Mouse (Mus musculus) forebrain, embryonic 12.5 days (tissue): ENCODE data around the gene Crbn. TPM values are rescaled to one million over a fixed set of nuclear protein-coding genes. Genes with fewer than 3 reads are reported as not detected.
A peak's percentile ranks its signal among the peaks of the same experiment; 100 is the strongest.

Experiments used
- ATAC-seq: fragments of 200-750 bp; cut with Nextera tagmentation; 2 replicates; pipeline ENCODE4 v1.8.0; 2017; ENCODE audit warnings: moderate TSS enrichment; ENCODE audit not compliant: low FRiP score
- H3K27ac ChIP-seq: fragments of 300-500 bp; sonication (generic); 2 replicates; pipeline ENCODE4 v1.5.1; 2016; ENCODE audit warnings: mild to moderate bottlenecking
- H3K27me3 ChIP-seq: fragments of 300-500 bp; sonication (generic); 2 replicates; pipeline ENCODE4 v1.6.1; 2016; ENCODE audit warnings: mild to moderate bottlenecking
- H3K36me3 ChIP-seq: fragments of 300-500 bp; sonication (generic); replicated peaks from 2 replicates; pipeline ENCODE4 v1.6.1; 2016; ENCODE audit warnings: mild to moderate bottlenecking
- H3K4me1 ChIP-seq: fragments of 300-500 bp; sonication (generic); 2 replicates; pipeline ENCODE4 v1.6.1; 2016
- H3K4me2 ChIP-seq: fragments of 300-500 bp; sonication (generic); 2 replicates; pipeline ENCODE4 v1.6.1; 2016; ENCODE audit warnings: mild to moderate bottlenecking, moderate library complexity
- H3K4me3 ChIP-seq: fragments of 300-500 bp; sonication (generic); replicated peaks from 2 replicates; pipeline ENCODE4 v1.5.1; 2016; ENCODE audit warnings: mild to moderate bottlenecking
- H3K9ac ChIP-seq: fragments of 300-500 bp; sonication (generic); 2 replicates; pipeline ENCODE4 v1.6.1; 2016; ENCODE audit warnings: mild to moderate bottlenecking
- H3K9me3 ChIP-seq: fragments of 300-500 bp; sonication (generic); 2 replicates; pipeline ENCODE4 v1.6.1; 2016
- WGBS: fragments of 180-500 bp; shearing (Covaris S2); methylation state at CpG from one replicate; pipeline ENCODE4 v1.1.7; 2016; 5-methylcytosine and 5-hydroxymethylcytosine counted together
- polyA plus RNA-seq: library from polyadenylated mRNA; unstranded; fragments of >200 nt; fragmentation: Nextera tagmentation; extraction: Ambion mirVana; gene quantifications from 2 replicates; pipeline ENCODE4 v1.2.1, GENCODE M21; 2016

The Crbn gene
- polyA plus RNA-seq = 48.3 and 48.7 TPM in 2 replicates

DNA sequence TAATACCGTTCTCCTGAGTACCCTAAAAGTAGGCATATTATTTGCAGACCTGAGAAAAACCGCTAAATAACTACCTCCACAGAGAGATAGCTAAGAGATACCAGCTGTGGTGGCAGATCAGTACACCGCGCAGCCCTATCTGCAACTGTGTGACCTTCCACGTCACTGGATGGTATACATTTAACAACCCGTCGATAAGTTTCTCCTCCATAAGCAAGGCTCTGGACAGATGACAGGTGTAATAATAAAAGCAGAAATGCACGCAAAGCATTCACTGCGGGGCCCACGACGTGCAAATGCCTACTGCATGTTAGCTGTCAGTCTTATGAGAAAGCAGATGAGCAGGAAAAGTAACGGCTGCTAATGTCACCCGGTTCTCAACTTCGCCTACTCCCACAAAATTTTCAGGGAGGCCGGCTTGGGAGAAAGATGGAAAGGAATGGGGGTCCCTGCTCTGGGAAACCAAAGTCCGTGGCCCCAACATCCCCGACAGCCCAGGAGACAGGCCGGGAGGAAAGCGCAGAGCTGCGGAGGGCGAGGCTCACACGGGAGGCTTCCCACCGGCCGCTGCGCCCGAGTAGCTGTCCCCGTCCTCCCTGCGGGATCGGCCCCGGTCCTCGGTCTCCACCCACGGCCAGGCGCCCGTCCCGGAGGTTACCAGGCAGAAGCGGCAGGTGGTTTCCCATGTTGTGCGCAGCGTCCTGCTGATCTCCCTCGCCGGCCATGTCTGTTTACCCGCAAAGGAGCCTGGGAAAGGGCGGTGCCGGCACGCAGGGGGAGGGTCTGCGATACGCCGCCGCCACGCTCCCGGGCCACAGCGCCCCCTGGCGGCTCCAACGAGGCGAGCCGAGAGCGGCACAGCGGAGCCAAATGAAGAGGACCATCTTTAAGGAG, at the start of gene Crbn:
Gene Crbn, minus strand, starts transcription at position 745 of the 894 bp plus-strand sequence.
- Histone ChIP-seq H3K4me1 (peaks cover 12% of the 10 kb centered on the region), H3K4me3 (peak within 1 kb of the TSS; percentile 87), H3K36me3 (peaks cover 6% of the 10 kb centered on the region), H3K9me3 (no peaks in the 10 kb centered on the region), H3K9ac (peak within 1 kb of the TSS; percentile 78), H3K27ac (no peak within 1 kb of the TSS), H3K27me3 (no peaks in the 10 kb centered on the region), H3K4me2 (peak within 1 kb of the TSS; percentile 89)
- 3% methylated on average over 57 of the region's 57 CpGs for WGBS
- ATAC-seq = peak; percentile 96

DNA sequence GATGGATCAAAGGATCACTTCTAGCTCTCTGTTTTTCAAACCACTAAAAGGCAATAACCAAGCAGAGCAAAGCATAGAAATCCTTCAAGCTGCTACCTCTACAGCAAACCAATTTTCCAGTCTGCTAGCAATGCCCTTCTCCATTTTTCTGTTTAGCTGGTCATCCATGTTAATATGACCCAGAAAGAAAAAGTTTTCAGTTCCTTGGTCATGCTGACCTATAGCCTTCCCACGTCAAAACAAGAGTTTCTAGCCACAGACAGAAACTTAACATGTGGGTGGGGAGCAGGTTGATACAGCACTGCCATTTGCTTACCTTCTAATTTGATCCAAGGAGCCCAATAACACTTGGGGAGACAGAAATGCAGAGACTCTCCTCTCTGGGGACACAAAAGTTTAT, 40.3 kb upstream of the Crbn start:
- no peak overlapping the region for H3K4me2 ChIP-seq
- no peaks in the 10 kb centered on the region for H3K27me3 ChIP-seq
- no peak for ATAC-seq
- H3K4me1 ChIP-seq = no peaks in the 10 kb centered on the region
- H3K36me3 ChIP-seq = no peaks in the 10 kb centered on the region
- 78% methylated on average over 1 of the region's 1 CpGs for WGBS
- no peak overlapping the region for H3K4me3 ChIP-seq
- H3K9me3 ChIP-seq = no peaks in the 10 kb centered on the region
- no peak overlapping the region for H3K27ac ChIP-seq
- no peak overlapping the region for H3K9ac ChIP-seq

DNA sequence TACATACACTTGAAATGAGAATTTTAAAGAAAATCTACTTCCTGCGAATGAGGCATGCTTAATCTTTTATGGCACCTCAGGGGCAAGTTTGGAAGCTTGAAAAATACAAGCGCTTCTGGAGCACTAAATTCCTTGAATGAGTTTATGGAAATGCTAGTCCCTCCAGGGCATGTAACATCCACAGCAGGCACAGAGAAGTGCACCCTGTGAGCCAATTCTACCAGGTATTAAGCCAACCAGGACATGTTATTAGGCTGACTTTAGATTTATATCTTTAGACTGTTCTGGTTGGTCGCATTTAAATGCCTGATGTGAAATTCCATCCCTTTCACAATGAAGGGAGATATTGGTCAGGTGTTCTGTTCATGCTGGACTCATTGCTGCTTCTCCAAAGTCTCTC, 38.2 kb upstream of the Crbn start:
- 86% methylated on average over 3 of the region's 3 CpGs for WGBS
- no peaks in the 10 kb centered on the region for H3K4me1 ChIP-seq
- H3K9ac ChIP-seq = no peak overlapping the region
- no peaks in the 10 kb centered on the region for H3K27me3 ChIP-seq
- no peaks in the 10 kb centered on the region for H3K36me3 ChIP-seq
- no peak overlapping the region for H3K4me2 ChIP-seq
- H3K27ac ChIP-seq = no peak overlapping the region
- no peak overlapping the region for H3K4me3 ChIP-seq
- H3K9me3 ChIP-seq = no peaks in the 10 kb centered on the region
- no peak for ATAC-seq

DNA sequence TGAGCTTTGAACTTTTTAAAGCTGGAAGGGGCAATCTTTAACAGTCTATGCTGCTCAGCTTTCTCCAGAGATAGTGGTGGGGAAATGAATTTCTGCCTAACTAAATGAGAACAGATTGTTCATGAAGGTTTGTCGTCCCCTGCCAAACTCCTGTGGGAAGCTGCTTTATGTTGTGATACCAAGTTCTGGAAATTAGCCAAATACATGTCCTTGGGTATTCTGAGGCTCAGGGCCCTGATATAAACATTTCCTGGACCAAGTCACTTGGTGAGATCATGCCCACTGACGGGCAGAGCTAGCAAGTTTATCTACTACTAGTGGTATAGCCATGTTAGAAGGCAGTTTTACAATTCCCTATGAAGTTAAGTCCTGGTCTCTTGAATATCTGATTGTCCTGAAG, 35.4 kb upstream of the Crbn start:
- no peaks in the 10 kb centered on the region for H3K9me3 ChIP-seq
- no peak overlapping the region for H3K4me2 ChIP-seq
- no peaks in the 10 kb centered on the region for H3K4me1 ChIP-seq
- ATAC-seq = no peak
- WGBS = 79% methylated on average over 2 of the region's 2 CpGs
- no peak overlapping the region for H3K9ac ChIP-seq
- no peak overlapping the region for H3K4me3 ChIP-seq
- H3K36me3 ChIP-seq = no peaks in the 10 kb centered on the region
- no peak overlapping the region for H3K27ac ChIP-seq
- no peaks in the 10 kb centered on the region for H3K27me3 ChIP-seq

DNA sequence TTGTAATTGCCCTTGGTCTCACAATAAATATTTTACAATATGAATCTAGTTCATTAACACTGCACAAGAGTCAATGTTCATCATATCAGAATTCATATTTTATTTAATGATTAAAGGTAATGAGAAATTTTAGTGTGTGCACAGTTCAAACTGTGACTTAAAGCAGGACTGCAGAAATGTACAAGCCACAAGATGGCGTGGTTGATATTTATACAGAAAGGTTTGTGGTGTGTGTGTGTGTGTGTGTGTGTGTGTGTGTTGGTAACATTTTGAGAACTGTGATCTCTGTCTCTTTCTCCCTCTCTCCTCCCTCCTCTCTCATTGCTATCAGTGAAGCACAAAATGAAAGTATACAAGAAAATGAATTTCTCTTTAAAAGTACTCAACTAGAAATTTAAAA, 22.5 kb upstream of the Crbn start:
- Histone ChIP-seq H3K27me3 (no peaks in the 10 kb centered on the region), H3K4me2 (no peak overlapping the region), H3K27ac (no peak overlapping the region), H3K4me3 (no peak overlapping the region), H3K4me1 (no peaks in the 10 kb centered on the region), H3K9me3 (no peaks in the 10 kb centered on the region), H3K9ac (no peak overlapping the region), H3K36me3 (no peaks in the 10 kb centered on the region)
- peak; percentile 65; the same call in 1 of the 2 replicates for ATAC-seq
- 55% methylated on average over 1 of the region's 1 CpGs for WGBS

DNA sequence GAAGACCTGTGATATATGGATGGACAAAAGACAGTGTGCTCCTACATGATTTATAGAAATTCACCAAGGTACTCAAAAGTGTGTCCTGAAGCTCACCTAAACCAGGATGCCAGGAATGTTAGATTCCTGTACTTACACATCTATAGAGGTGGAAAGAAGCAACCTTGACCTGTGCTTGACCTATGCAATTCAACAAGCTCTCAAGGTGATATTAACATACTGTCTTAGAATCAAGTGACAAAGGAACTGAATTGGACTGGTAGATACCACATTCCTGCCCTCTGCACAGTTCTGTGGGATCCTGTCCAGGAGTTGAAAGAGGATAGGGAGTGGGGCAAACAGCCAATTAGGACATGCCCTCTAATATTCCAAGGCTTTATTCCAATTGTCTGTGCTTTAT, 20.7 kb upstream of the Crbn start:
- Histone ChIP-seq H3K4me1 (no peaks in the 10 kb centered on the region), H3K4me3 (no peak overlapping the region), H3K4me2 (no peak overlapping the region), H3K36me3 (no peaks in the 10 kb centered on the region), H3K9ac (no peak overlapping the region), H3K27me3 (no peaks in the 10 kb centered on the region), H3K9me3 (no peaks in the 10 kb centered on the region), H3K27ac (no peak overlapping the region)
- ATAC-seq = no peak

DNA sequence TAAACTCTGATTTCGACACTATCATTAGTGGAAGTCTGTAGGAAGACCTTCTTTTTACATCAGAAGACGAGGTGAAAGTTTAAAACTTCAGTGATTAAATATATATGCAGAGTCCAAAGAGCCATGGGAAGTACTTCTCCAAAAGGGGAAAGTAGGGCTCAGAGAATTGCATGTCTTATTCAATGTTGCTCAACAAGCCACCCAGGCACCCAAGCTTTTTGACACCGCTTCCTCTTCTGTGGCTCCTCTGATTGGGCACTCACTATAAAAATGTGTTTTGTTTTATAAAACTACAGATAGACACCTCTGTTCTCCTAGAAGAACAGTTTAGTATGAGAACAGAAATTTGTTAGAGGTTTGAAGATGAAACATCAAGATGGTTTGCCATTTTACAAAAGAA, 20.0 kb upstream of the Crbn start:
- Histone ChIP-seq H3K9ac (no peak overlapping the region), H3K27ac (no peak overlapping the region), H3K4me1 (no peaks in the 10 kb centered on the region), H3K4me2 (no peak overlapping the region), H3K9me3 (no peaks in the 10 kb centered on the region), H3K36me3 (no peaks in the 10 kb centered on the region), H3K27me3 (no peaks in the 10 kb centered on the region), H3K4me3 (no peak overlapping the region)
- 84% methylated on average over 3 of the region's 3 CpGs for WGBS
- ATAC-seq = no peak

DNA sequence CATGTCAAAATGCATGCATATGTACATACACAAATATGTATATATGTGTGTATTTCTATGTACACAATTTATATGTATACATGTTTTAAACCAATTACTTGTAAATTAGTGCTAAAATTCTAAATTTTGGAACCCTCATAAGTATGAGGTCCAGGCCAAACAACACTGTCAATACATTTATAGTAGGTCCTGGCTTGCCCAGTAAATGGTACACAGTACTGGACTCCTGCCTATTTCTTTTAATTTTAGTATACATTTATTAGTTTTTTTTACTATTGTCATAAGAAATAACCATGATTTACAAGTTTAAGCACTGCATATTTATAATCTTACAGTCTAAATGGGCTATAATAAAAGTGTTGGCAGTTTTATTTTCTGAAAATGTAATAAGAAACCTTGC, 19.4 kb upstream of the Crbn start:
- H3K9me3 ChIP-seq = no peaks in the 10 kb centered on the region
- H3K4me2 ChIP-seq = no peak overlapping the region
- no peak overlapping the region for H3K4me3 ChIP-seq
- no peak overlapping the region for H3K9ac ChIP-seq
- no peaks in the 10 kb centered on the region for H3K4me1 ChIP-seq
- no peaks in the 10 kb centered on the region for H3K27me3 ChIP-seq
- no peak overlapping the region for H3K27ac ChIP-seq
- no peaks in the 10 kb centered on the region for H3K36me3 ChIP-seq
- no peak for ATAC-seq

DNA sequence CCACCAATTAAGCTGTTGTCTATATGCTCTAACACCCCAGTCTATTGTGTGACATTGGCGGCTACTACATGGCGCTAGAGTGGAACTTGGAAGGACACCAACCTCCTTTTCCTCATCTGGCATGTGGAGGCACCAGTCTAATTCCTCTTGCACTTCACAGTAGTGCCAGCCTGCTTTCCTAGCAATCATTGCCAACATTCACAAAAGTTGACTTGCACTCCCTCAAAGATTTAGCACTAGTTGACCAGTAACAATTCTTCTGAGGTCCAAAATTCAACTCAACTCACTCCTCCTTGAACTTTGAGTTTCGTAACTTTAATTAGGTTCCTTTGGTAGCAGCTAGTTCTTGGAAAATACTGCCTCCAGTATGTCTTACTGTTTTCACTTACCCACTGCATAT, 10.8 kb upstream of the Crbn start:
- no peak overlapping the region for H3K4me3 ChIP-seq
- no peak for ATAC-seq
- H3K9me3 ChIP-seq = no peaks in the 10 kb centered on the region
- H3K4me1 ChIP-seq = no peaks in the 10 kb centered on the region
- no peak overlapping the region for H3K27ac ChIP-seq
- no peak overlapping the region for H3K4me2 ChIP-seq
- no peak overlapping the region for H3K9ac ChIP-seq
- H3K27me3 ChIP-seq = no peaks in the 10 kb centered on the region
- WGBS = 89% methylated on average over 3 of the region's 3 CpGs
- H3K36me3 ChIP-seq = no peaks in the 10 kb centered on the region

DNA sequence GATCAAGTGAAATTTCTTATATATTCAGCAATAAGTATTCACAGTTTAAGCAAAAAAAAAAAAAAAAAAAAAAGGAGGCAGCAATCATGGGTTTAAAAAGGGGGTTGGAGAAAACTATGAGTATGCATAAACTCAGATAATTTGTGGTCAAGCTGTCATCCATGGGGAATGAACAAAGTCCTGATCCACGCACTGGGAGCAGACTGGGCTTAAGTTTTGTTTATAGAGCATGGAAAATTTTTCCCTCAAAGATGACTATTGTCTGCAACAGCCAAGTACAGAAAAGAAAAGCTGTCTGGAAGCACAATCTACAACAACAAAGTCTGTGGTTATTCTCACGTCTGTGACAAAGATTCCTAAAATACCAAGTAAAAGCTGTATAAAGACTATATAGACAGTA, 9.3 kb upstream of the Crbn start:
- H3K27me3 ChIP-seq = no peaks in the 10 kb centered on the region
- no peaks in the 10 kb centered on the region for H3K4me1 ChIP-seq
- H3K9ac ChIP-seq = no peak overlapping the region
- no peak overlapping the region for H3K4me2 ChIP-seq
- H3K4me3 ChIP-seq = no peak overlapping the region
- H3K36me3 ChIP-seq = no peaks in the 10 kb centered on the region
- 65% methylated on average over 2 of the region's 2 CpGs for WGBS
- no peaks in the 10 kb centered on the region for H3K9me3 ChIP-seq
- H3K27ac ChIP-seq = no peak overlapping the region
- no peak for ATAC-seq

DNA sequence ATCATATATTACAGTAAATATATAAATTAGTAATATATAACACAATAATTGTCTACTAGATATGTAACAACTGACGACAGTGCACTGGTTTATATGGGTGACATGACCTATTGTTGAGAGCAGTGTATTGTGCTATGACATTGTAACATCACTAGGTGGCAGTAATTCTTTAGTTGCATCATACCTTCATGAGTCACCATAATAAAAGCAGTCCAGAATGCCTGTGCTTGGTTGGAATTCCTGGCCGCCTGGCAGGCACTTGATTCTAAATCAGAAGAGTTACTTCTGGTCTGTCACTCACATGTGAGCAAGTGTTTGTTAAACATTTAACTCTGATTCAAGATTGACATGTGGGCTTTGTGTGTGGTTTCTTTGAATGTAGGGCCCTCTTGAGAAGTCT, 5.0 kb upstream of the Crbn start:
- Histone ChIP-seq H3K27me3 (no peaks in the 10 kb centered on the region), H3K4me3 (no peak overlapping the region), H3K4me2 (no peak overlapping the region), H3K4me1 (no peaks in the 10 kb centered on the region), H3K27ac (no peak overlapping the region), H3K9me3 (no peaks in the 10 kb centered on the region), H3K9ac (no peak overlapping the region), H3K36me3 (no peaks in the 10 kb centered on the region)
- peak; percentile 56; the same call in 1 of the 2 replicates for ATAC-seq
- 31% methylated on average over 2 of the region's 2 CpGs for WGBS

DNA sequence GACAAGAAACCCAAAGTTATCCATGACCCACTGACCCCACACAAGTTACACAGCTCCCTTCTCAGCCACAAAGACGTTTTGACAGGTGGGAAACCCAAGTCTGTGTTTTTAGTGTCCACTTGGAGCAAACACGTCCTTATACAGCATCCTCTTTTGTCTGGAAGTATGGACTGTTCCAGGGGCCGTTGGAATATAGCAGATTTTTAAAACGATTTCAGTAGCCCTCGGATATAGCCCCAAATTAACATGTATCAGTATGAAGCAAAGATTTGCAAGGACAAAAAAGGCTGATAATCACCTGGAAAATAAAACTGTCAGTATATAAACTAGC, 315 bp upstream of the Crbn start:
- Histone ChIP-seq H3K27me3 (no peaks in the 10 kb centered on the region), H3K9me3 (no peaks in the 10 kb centered on the region), H3K4me3 (peak overlapping the region; percentile 87), H3K4me2 (peak overlapping the region; percentile 89), H3K27ac (no peak overlapping the region), H3K36me3 (no peaks in the 10 kb centered on the region; the same call in 1 of the 2 replicates), H3K9ac (no peak overlapping the region), H3K4me1 (peaks cover 12% of the 10 kb centered on the region)
- ATAC-seq = no peak
- WGBS = 63% methylated on average over 5 of the region's 5 CpGs

DNA sequence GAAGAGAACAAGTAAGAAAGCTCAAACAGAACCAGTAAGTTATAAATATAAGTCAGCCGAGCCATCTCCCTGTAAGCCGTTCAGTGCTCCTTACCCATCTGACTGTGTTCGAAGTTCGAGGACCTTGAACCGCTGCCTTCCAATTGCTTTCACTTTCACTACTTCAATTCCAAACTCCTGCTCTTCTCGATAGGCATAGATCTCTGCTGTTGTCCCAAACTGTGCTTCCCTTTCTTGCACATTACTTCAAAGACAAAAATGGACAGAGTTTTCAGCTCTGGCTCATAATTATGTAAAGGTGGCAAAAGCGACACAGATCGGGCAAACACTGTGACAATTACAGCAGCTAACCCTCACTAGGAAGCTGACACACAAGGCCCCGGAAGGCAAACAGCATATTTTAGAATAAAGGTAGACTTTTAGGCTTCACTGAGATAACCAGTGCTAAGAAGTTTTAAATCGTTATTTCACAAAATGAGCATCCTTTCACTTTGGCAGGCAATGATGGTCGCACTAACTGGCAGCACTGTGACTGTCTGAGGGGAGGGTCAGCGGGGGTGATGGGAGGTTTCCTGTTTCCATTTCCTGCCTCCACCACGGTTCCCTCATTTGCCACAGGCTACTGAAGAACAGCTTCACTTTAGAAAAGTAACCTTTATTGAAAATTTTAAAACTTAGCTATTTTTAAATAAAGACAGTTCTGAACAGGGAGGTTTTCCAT, 5.6 kb downstream of the Crbn start:
- peaks cover 33% of the 10 kb centered on the region for H3K36me3 ChIP-seq
- no peak overlapping the region for H3K4me3 ChIP-seq

More for the DNA sequence above, 5.6 kb downstream of the Crbn start:
- H3K9ac ChIP-seq = no peak overlapping the region
- ATAC-seq = no peak
- no peak overlapping the region for H3K4me2 ChIP-seq
- H3K9me3 ChIP-seq = no peaks in the 10 kb centered on the region
- H3K27me3 ChIP-seq = no peaks in the 10 kb centered on the region
- H3K27ac ChIP-seq = no peak overlapping the region
- 94% methylated on average over 13 of the region's 13 CpGs for WGBS
- peaks cover 10% of the 10 kb centered on the region for H3K4me1 ChIP-seq
